Mouse (Mus musculus): ENCODE measurements around the gene Olfr1051. TPM values are rescaled to one million over a fixed set of nuclear protein-coding genes. Genes with fewer than 3 reads are reported as not detected.
"Not testable (repeated sequence)": the region's sequence is repeated elsewhere in the genome, so short reads cannot be mapped to it uniquely, and the experiment has no call there.

Olfr1051 gene
- total RNA-seq (2021): not detected

GRCm38 (mm10) chr2:86278988-86279387 is at the start of gene Olfr1051:
Olfr1051 (minus strand) TSS chr2:86279088.
- intact Hi-C loops (cut with DNase I); DNase-seq (ENCODE audit: low spot score in 2 of 2): not testable (repeated sequence)

- no peak for DNase-seq (ENCODE audit: low spot score in 2 of 2)
- intact Hi-C loops (cut with DNase I): no loop called here
Measured at GRCm38 (mm10) chr2:86315184-86315583, 36.3 kb upstream of the Olfr1051 start, which contains the start of gene Olfr1053. Olfr1053 (minus strand) TSS chr2:86315284.

- no peak for DNase-seq (ENCODE audit: low spot score in 2 of 2)
- intact Hi-C loops (cut with DNase I): no loop called here
Measured at GRCm38 (mm10) chr2:86292155-86292554, 13.3 kb upstream of the Olfr1051 start, which contains the start of gene Olfr1052. Olfr1052 (plus strand) TSS chr2:86292455.

GRCm38 (mm10) chr2:86258228-86258627 is 20.7 kb downstream of the Olfr1051 start, which contains the start of gene Olfr1049:
Olfr1049 (minus strand) TSS chr2:86258328.
- intact Hi-C loops (cut with DNase I); DNase-seq (ENCODE audit: low spot score in 2 of 2): not testable (repeated sequence)

- intact Hi-C loops (cut with DNase I): no loop called here
- DNase-seq (ENCODE audit: low spot score in 2 of 2): no peak
Measured at GRCm38 (mm10) chr2:86240189-86240588, 38.7 kb downstream of the Olfr1051 start, which contains the start of gene Olfr1048. Olfr1048 (minus strand) TSS chr2:86240289.

GRCm38 (mm10) chr2:86231301-86231700 is 47.6 kb downstream of the Olfr1051 start, which contains the start of gene Olfr1047:
Olfr1047 (minus strand) TSS chr2:86231401.
- intact Hi-C loops (cut with DNase I): no loop called here
- no peak for DNase-seq (ENCODE audit: low spot score in 2 of 2)

Other genes with a start within 250 kb of the Olfr1051 start
- not detected for gene Olfr1034, start 233.2 kb downstream of the Olfr1051 start, total RNA-seq (2021)
- gene Olfr1036, start 205.1 kb downstream of the Olfr1051 start, total RNA-seq (2021): not detected
- not detected for gene Olfr1037, start 191.7 kb downstream of the Olfr1051 start, total RNA-seq (2021)
- gene Olfr1039, start 143.2 kb downstream of the Olfr1051 start, total RNA-seq (2021): not detected
- gene Olfr1040, start 132.4 kb downstream of the Olfr1051 start, total RNA-seq (2021): not detected
- gene Olfr1042, start 117.2 kb downstream of the Olfr1051 start, total RNA-seq (2021): not detected
- not detected for gene Olfr1043, start 111.6 kb downstream of the Olfr1051 start, total RNA-seq (2021)
- not detected for gene Olfr1044, start 101.3 kb downstream of the Olfr1051 start, total RNA-seq (2021)
- not detected for gene Olfr52, start 93.4 kb downstream of the Olfr1051 start, total RNA-seq (2021)
- not detected for gene Olfr1045, start 76.1 kb downstream of the Olfr1051 start, total RNA-seq (2021)
- not detected for gene Olfr1046, start 59.8 kb downstream of the Olfr1051 start, total RNA-seq (2021)
- not detected for gene Olfr1047, start 47.7 kb downstream of the Olfr1051 start, total RNA-seq (2021)
- not detected for gene Olfr1048, start 38.8 kb downstream of the Olfr1051 start, total RNA-seq (2021)
- not detected for gene Olfr1049, start 20.8 kb downstream of the Olfr1051 start, total RNA-seq (2021)
- gene Olfr1052, start 13.4 kb upstream of the Olfr1051 start, total RNA-seq (2021): not detected
- not detected for gene Olfr1053, start 36.2 kb upstream of the Olfr1051 start, total RNA-seq (2021)
- not detected for gene Olfr1054, start 56.3 kb upstream of the Olfr1051 start, total RNA-seq (2021)
- gene Olfr1055, start 71.2 kb upstream of the Olfr1051 start, total RNA-seq (2021): not detected
- gene Olfr1056, start 83.4 kb upstream of the Olfr1051 start, total RNA-seq (2021): not detected
- gene Olfr1057, start 99.3 kb upstream of the Olfr1051 start, total RNA-seq (2021): not detected
- gene Olfr1058, start 109.5 kb upstream of the Olfr1051 start, total RNA-seq (2021): not detected
- gene Olfr1061, start 135.0 kb upstream of the Olfr1051 start, total RNA-seq (2021): not detected
- gene Olfr1062, start 147.7 kb upstream of the Olfr1051 start, total RNA-seq (2021): not detected
- not detected for gene Olfr1065, start 171.5 kb upstream of the Olfr1051 start, total RNA-seq (2021)
- gene Olfr1066, start 177.2 kb upstream of the Olfr1051 start, total RNA-seq (2021): not detected
- not detected for gene Olfr228, start 208.3 kb upstream of the Olfr1051 start, total RNA-seq (2021)
- not detected for gene Olfr1076, start 229.4 kb upstream of the Olfr1051 start, total RNA-seq (2021)